Mouse (Mus musculus): ENCODE results near the gene Creb3l2. TPM values are rescaled to one million over a fixed set of nuclear protein-coding genes. Genes with fewer than 3 reads are reported as not detected.

Gene Creb3l2
- total RNA-seq, 2 experiments from 2014 or later = 3.0 to 8.0 TPM

- no peak for ATAC-seq (ENCODE audit: poor library complexity, severe bottlenecking)
Observed at GRCm38 (mm10) chr6:37442781-37443180, 835 bp upstream of the Creb3l2 start.

GRCm38 (mm10) chr6:37441251-37442011 lies 515 bp downstream of the Creb3l2 start:
- ATAC-seq (ENCODE audit: poor library complexity, severe bottlenecking) = peak; percentile 43

- no peak for ATAC-seq (ENCODE audit: poor library complexity, severe bottlenecking)
Observed at GRCm38 (mm10) chr6:37440491-37441250, 1.3 kb downstream of the Creb3l2 start.

GRCm38 (mm10) chr6:37439676-37440490 lies 2.1 kb downstream of the Creb3l2 start:
- no peak for ATAC-seq (ENCODE audit: poor library complexity, severe bottlenecking)

- no peak for ATAC-seq (ENCODE audit: poor library complexity, severe bottlenecking)
Observed at GRCm38 (mm10) chr6:37438510-37438909, 3.4 kb downstream of the Creb3l2 start.

- ATAC-seq (ENCODE audit: poor library complexity, severe bottlenecking) = no peak
Observed at GRCm38 (mm10) chr6:37437086-37437485, 4.9 kb downstream of the Creb3l2 start.

- no peak for ATAC-seq (ENCODE audit: poor library complexity, severe bottlenecking)
Observed at GRCm38 (mm10) chr6:37435391-37435790, 6.6 kb downstream of the Creb3l2 start.

- no peak for ATAC-seq (ENCODE audit: poor library complexity, severe bottlenecking)
Observed at GRCm38 (mm10) chr6:37429849-37430470, 12.0 kb downstream of the Creb3l2 start.

- ATAC-seq (ENCODE audit: poor library complexity, severe bottlenecking) = no peak
Observed at GRCm38 (mm10) chr6:37428947-37429346, 13.0 kb downstream of the Creb3l2 start.

- no peak for ATAC-seq (ENCODE audit: poor library complexity, severe bottlenecking)
Observed at GRCm38 (mm10) chr6:37428044-37428443, 13.9 kb downstream of the Creb3l2 start.

- ATAC-seq (ENCODE audit: poor library complexity, severe bottlenecking) = no peak
Observed at GRCm38 (mm10) chr6:37426615-37427014, 15.3 kb downstream of the Creb3l2 start.

GRCm38 (mm10) chr6:37425833-37426232 lies 16.1 kb downstream of the Creb3l2 start:
- no peak for ATAC-seq (ENCODE audit: poor library complexity, severe bottlenecking)

- no peak for ATAC-seq (ENCODE audit: poor library complexity, severe bottlenecking)
Observed at GRCm38 (mm10) chr6:37425075-37425474, 16.9 kb downstream of the Creb3l2 start.

- no peak for ATAC-seq (ENCODE audit: poor library complexity, severe bottlenecking)
Observed at GRCm38 (mm10) chr6:37424374-37424773, 17.6 kb downstream of the Creb3l2 start.

GRCm38 (mm10) chr6:37423386-37423785 lies 18.6 kb downstream of the Creb3l2 start:
- ATAC-seq (ENCODE audit: poor library complexity, severe bottlenecking) = no peak

GRCm38 (mm10) chr6:37421124-37421523 lies 20.8 kb downstream of the Creb3l2 start:
- no peak for ATAC-seq (ENCODE audit: poor library complexity, severe bottlenecking)

GRCm38 (mm10) chr6:37419445-37419941 lies 22.5 kb downstream of the Creb3l2 start:
- ATAC-seq (ENCODE audit: poor library complexity, severe bottlenecking) = peak; percentile 52

- ATAC-seq (ENCODE audit: poor library complexity, severe bottlenecking) = peak; percentile 78
Observed at GRCm38 (mm10) chr6:37418931-37419330, 23.0 kb downstream of the Creb3l2 start.

GRCm38 (mm10) chr6:37416743-37417142 lies 25.2 kb downstream of the Creb3l2 start:
- ATAC-seq (ENCODE audit: poor library complexity, severe bottlenecking) = no peak

GRCm38 (mm10) chr6:37415505-37415904 lies 26.4 kb downstream of the Creb3l2 start:
- no peak for ATAC-seq (ENCODE audit: poor library complexity, severe bottlenecking)

GRCm38 (mm10) chr6:37415034-37415433 lies 26.9 kb downstream of the Creb3l2 start:
- no peak for ATAC-seq (ENCODE audit: poor library complexity, severe bottlenecking)

Measured in megakaryocyte, adult 5-6 weeks (primary cell).